Comparison of ENCODE assay signal across 8 mouse cellular contexts in genomic region chr8:76898721-76899410, GRCm38 (mm10). TPM values are rescaled to one million over a fixed set of nuclear protein-coding genes. Genes with fewer than 3 reads are reported as not detected.
A peak's percentile ranks its signal among the peaks of the same experiment; 100 is the strongest.
DNase-seq lines count a peak whose midpoint lies in the region; ATAC-seq and TF ChIP-seq lines count a peak whose summit lies in the region.

No protein-coding gene starts in this region.

- H3K9ac ChIP-seq in heart, adult 2 months (ENCODE audit: low read depth, low read length): peak overlapping the region; percentile 88
- H3K9ac ChIP-seq in limb, embryonic 15.5 days: peak overlapping the region; percentile 42
- H3K9ac ChIP-seq in midbrain, embryonic 15.5 days: peak overlapping the region; percentile 65
- H3K9ac ChIP-seq in stomach, embryonic 14.5 days (replicated peaks; ENCODE audit: low read depth, low read length): peak overlapping the region; percentile 30; the same call in 1 of the 2 replicates

- no peaks in the 10 kb centered on the region for H3K36me3 ChIP-seq in erythroblast, embryonic 14.5 days (ENCODE audit: control insufficient read depth)
- no peaks in the 10 kb centered on the region for H3K36me3 ChIP-seq in embryonic facial prominence, embryonic 10.5 days (replicated peaks)
- H3K36me3 ChIP-seq in heart, adult 2 months (ENCODE audit: control insufficient read depth, insufficient read depth, low read length): no peaks in the 10 kb centered on the region
- H3K36me3 ChIP-seq in limb, embryonic 15.5 days: no peaks in the 10 kb centered on the region
- H3K36me3 ChIP-seq in midbrain, embryonic 15.5 days (replicated peaks): no peaks in the 10 kb centered on the region
- H3K36me3 ChIP-seq in stomach, embryonic 14.5 days (ENCODE audit: control insufficient read depth, insufficient read depth, low read length): no peaks in the 10 kb centered on the region

- TF ChIP-seq EP300 in heart, adult 2 months (IDR thresholded peaks at IDR 0.05; ENCODE audit: insufficient read depth, low read depth, low read length): no peak

- TF ChIP-seq POLR2A in heart, adult 2 months (IDR thresholded peaks at IDR 0.05; ENCODE audit: insufficient read depth, low read depth, low read length): peak; percentile 50; the same call in 1 of the 2 replicates

- peak overlapping the region; percentile 99 for H3K4me2 ChIP-seq in limb, embryonic 15.5 days
- peak overlapping the region; percentile 100 for H3K4me2 ChIP-seq in midbrain, embryonic 15.5 days
- H3K4me2 ChIP-seq in stomach, embryonic 14.5 days (replicated peaks; ENCODE audit: low read depth, low read length): peak overlapping the region; percentile 99

- ATAC-seq in erythroblast, adult 5-6 weeks (replicated peaks; ENCODE audit: low FRiP score, poor library complexity, severe bottlenecking): no peak
- no peak for ATAC-seq in limb, embryonic 15.5 days (ENCODE audit: insufficient number of reproducible peaks, low FRiP score, low TSS enrichment, low read depth)
- peak; percentile 46 for ATAC-seq in midbrain, embryonic 15.5 days (replicated peaks)
- ATAC-seq in stomach, embryonic 14.5 days (ENCODE audit: insufficient number of reproducible peaks, insufficient read depth, low FRiP score, low read depth): no peak

- no peaks in the 10 kb centered on the region; the same call in 1 of the 2 replicates for H3K4me1 ChIP-seq in erythroblast, embryonic 14.5 days (ENCODE audit: control insufficient read depth)
- peaks cover 34% of the 10 kb centered on the region for H3K4me1 ChIP-seq in embryonic facial prominence, embryonic 10.5 days
- H3K4me1 ChIP-seq in heart, adult 2 months (ENCODE audit: control insufficient read depth, insufficient read depth, low read length): no peaks in the 10 kb centered on the region
- H3K4me1 ChIP-seq in limb, embryonic 15.5 days: peaks cover 33% of the 10 kb centered on the region
- peaks cover 21% of the 10 kb centered on the region for H3K4me1 ChIP-seq in midbrain, embryonic 15.5 days
- peaks cover 7% of the 10 kb centered on the region; the same call in 1 of the 2 replicates for H3K4me1 ChIP-seq in stomach, embryonic 14.5 days (ENCODE audit: control insufficient read depth, insufficient read depth, low read length)

- peak; percentile 53 for TF ChIP-seq CTCF in heart, adult 2 months (IDR thresholded peaks at IDR 0.05)

- no peaks in the 10 kb centered on the region for H3K79me2 ChIP-seq in heart, adult 2 months (replicated peaks; ENCODE audit: control insufficient read depth, insufficient read depth, low read length)

- H3K27ac ChIP-seq in embryonic facial prominence, embryonic 10.5 days (replicated peaks): peak overlapping the region; percentile 30; the same call in 1 of the 2 replicates
- peak overlapping the region; percentile 96 for H3K27ac ChIP-seq in heart, adult 2 months
- no peak overlapping the region for H3K27ac ChIP-seq in limb, embryonic 15.5 days
- no peak overlapping the region for H3K27ac ChIP-seq in midbrain, embryonic 15.5 days
- H3K27ac ChIP-seq in stomach, embryonic 14.5 days (ENCODE audit: low read length): no peak overlapping the region

- under 1% methylated on average over 58 of the region's 60 CpGs for WGBS in embryonic facial prominence, embryonic 10.5 days
- under 1% methylated on average over 59 of the region's 60 CpGs for WGBS in heart, adult 2 months
- WGBS in limb, embryonic 15.5 days: under 1% methylated on average over 36 of the region's 60 CpGs
- under 1% methylated on average over 38 of the region's 60 CpGs for WGBS in midbrain, embryonic 15.5 days
- WGBS in stomach, embryonic 14.5 days: under 1% methylated on average over 39 of the region's 60 CpGs

- peak overlapping the region; percentile 59 for H3K4me3 ChIP-seq in erythroblast, embryonic 14.5 days (replicated peaks)
- peak overlapping the region; percentile 73 for H3K4me3 ChIP-seq in embryonic facial prominence, embryonic 10.5 days
- peak overlapping the region; percentile 90 for H3K4me3 ChIP-seq in heart, adult 2 months
- H3K4me3 ChIP-seq in limb, embryonic 15.5 days: peak overlapping the region; percentile 67
- H3K4me3 ChIP-seq in midbrain, embryonic 15.5 days: peak overlapping the region; percentile 79
- peak overlapping the region; percentile 69 for H3K4me3 ChIP-seq in stomach, embryonic 14.5 days (ENCODE audit: low read depth, low read length)

- H3K9me3 ChIP-seq in erythroblast, embryonic 14.5 days (ENCODE audit: control insufficient read depth, low read length): no peaks in the 10 kb centered on the region
- H3K9me3 ChIP-seq in embryonic facial prominence, embryonic 10.5 days: no peaks in the 10 kb centered on the region
- H3K9me3 ChIP-seq in limb, embryonic 15.5 days: no peaks in the 10 kb centered on the region
- no peaks in the 10 kb centered on the region for H3K9me3 ChIP-seq in midbrain, embryonic 15.5 days
- H3K9me3 ChIP-seq in stomach, embryonic 14.5 days (ENCODE audit: control insufficient read depth, low read depth, low read length): no peaks in the 10 kb centered on the region

- H3K27me3 ChIP-seq in erythroblast, embryonic 14.5 days (ENCODE audit: control insufficient read depth): peaks cover 66% of the 10 kb centered on the region
- H3K27me3 ChIP-seq in embryonic facial prominence, embryonic 10.5 days (replicated peaks; ENCODE audit: low read depth, poor library complexity, severe bottlenecking): peaks cover 77% of the 10 kb centered on the region
- H3K27me3 ChIP-seq in heart, adult 2 months (ENCODE audit: control insufficient read depth, insufficient read depth, low read length): no peaks in the 10 kb centered on the region
- H3K27me3 ChIP-seq in limb, embryonic 15.5 days: peaks cover 43% of the 10 kb centered on the region
- peaks cover 17% of the 10 kb centered on the region for H3K27me3 ChIP-seq in midbrain, embryonic 15.5 days (replicated peaks)
- 0 out of 2 replicates have a peak, but pooled peaks cover 5% of the 10 kb centered on the region for H3K27me3 ChIP-seq in stomach, embryonic 14.5 days (ENCODE audit: control insufficient read depth, insufficient read depth, low read length)

- peak; percentile 71 for DNase-seq in embryonic facial prominence, embryonic 10.5 days (ENCODE audit: low spot score)
- peak; percentile 87 to 88 for DNase-seq in heart, adult 2 months
- DNase-seq in kidney, adult 18-20 months: peak; percentile 82

- intact Hi-C loops in heart, adult 2 months (cut with DNase I): loop anchor here (5.0 kb wide), 1 partner anchor 832 kb away; no protein-coding TSS in a partner anchor

RNA-seq across cellular contexts. Expression of gene Nr3c2, which starts 0.4 kb away (rescaled TPM):
- polyA plus RNA-seq in erythroblast, embryonic 14.5 days (2012): 0.01 TPM in 1 of 2 replicates, not detected in the other
- 0.21 and 0.38 TPM in 2 replicates for total RNA-seq in erythroblast, adult 5-6 weeks (2015; ENCODE audit: low replicate concordance)
- not detected in 2 replicates for total RNA-seq in erythroblast, adult 5-6 weeks (2017; ENCODE audit: low replicate concordance)
- polyA plus RNA-seq in embryonic facial prominence, embryonic 10.5 days (2016; fragmentation: Nextera tagmentation; extraction: Ambion mirVana): 0.15 and 0.52 TPM in 2 replicates
- total RNA-seq in heart, adult 2 months (2021): 10 to 100 TPM; 21.1 to 27.8 TPM
- polyA plus RNA-seq in heart, adult 2 months (2012; rRNA removed): 7.0 and 10.6 TPM in 2 replicates
- polyA plus RNA-seq in limb, embryonic 15.5 days (2015; fragmentation: Nextera tagmentation; extraction: Ambion mirVana): 5.0 and 6.0 TPM in 2 replicates
- 3.9 and 4.4 TPM in 2 replicates for polyA plus RNA-seq in midbrain, embryonic 15.5 days (2015; fragmentation: Nextera tagmentation; extraction: Ambion mirVana)
- 1.4 and 2.9 TPM in 2 replicates for polyA plus RNA-seq in stomach, embryonic 14.5 days (2014; fragmentation: Nextera tagmentation; extraction: Ambion mirVana)

Comparison
In these comparisons a context has a peak if more than half of its experiments do, and no peak if none do; other contexts are left out.
1. H3K27ac ChIP-seq: peak in embryonic facial prominence, embryonic 10.5 days (single experiment) and heart, adult 2 months (single experiment); none in limb, embryonic 15.5 days (single experiment), midbrain, embryonic 15.5 days (single experiment) and stomach, embryonic 14.5 days (single experiment).
2. H3K9ac ChIP-seq: peak in every context shown above with its lines; median percentile 88 in heart, adult 2 months; 65 in midbrain, embryonic 15.5 days; 42 in limb, embryonic 15.5 days; 30 in stomach, embryonic 14.5 days.
3. Peak in every context shown above with its lines, with median percentiles within 50 percentile points of each other: H3K4me3 ChIP-seq, DNase-seq and H3K4me2 ChIP-seq.